Mouse (Mus musculus) left cerebral cortex, postnatal 25 days (tissue): ENCODE results near the gene Hikeshi. TPM values are rescaled to one million over a fixed set of nuclear protein-coding genes. Genes with fewer than 3 reads are reported as not detected.

Experiments used
- DNase-seq, 2 experiments: peaks; one replicate each; pipeline ENCODE4 v3.0.0; 2022; ENCODE audit warnings: low spot score in 2 of 2, mixed read lengths in 1 of 2
- intact Hi-C: fragments of 180-260 bp; cut with DNase I; formaldehyde crosslinking; loops from one replicate; pipeline ENCODE4 v1.15.1; 2025
- total RNA-seq, 2 experiments: library from RNA; stranded (reverse); gene quantifications; 2 replicates each; pipeline ENCODE4 v1.2.3; 2021

Gene Hikeshi
- total RNA-seq, 2 experiments from 2014 or later: 92.6 to 97.3 TPM

DNA sequence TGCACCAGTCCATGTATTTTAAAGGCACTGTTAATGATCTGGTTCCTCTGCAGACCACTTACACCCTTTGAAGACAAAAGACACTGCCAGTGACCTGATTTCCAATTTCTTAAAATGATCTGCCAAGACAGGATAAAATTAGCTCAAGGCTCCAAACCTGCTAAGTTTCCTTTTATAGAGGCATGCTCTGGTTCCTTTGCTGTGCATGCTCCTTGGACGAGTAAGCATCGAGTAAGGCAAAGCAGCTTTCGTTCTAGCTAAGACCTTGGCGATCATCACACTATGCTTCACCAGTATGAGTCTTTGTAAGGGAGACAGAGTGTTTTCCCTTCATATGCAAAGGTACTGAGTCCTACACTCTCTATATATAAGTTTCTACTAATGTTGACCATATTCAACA lies 23.2 kb downstream of the Hikeshi start:
- intact Hi-C loops: no loop called here
- peak in 1 of 2 experiments; percentile 53 for DNase-seq

DNA sequence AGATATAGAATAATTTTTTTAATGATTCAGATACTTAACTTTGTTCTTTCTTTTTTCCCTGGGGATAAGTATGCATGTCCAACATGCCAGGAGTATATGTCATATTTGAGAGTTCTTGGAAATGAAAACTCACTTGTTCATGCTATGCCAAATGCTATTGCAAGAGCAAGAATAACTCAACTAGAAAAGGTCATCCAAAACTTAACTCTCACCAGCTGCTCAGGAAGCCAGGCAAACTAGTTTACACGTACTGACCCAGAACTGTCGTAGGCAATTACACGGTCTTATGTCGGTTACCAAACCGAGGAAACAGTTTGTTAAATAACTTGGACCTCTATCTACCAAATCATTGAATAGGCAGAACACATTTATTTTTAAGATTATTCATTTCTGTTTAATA lies 24.3 kb downstream of the Hikeshi start:
- DNase-seq: no peak
- intact Hi-C loops: no loop called here

DNA sequence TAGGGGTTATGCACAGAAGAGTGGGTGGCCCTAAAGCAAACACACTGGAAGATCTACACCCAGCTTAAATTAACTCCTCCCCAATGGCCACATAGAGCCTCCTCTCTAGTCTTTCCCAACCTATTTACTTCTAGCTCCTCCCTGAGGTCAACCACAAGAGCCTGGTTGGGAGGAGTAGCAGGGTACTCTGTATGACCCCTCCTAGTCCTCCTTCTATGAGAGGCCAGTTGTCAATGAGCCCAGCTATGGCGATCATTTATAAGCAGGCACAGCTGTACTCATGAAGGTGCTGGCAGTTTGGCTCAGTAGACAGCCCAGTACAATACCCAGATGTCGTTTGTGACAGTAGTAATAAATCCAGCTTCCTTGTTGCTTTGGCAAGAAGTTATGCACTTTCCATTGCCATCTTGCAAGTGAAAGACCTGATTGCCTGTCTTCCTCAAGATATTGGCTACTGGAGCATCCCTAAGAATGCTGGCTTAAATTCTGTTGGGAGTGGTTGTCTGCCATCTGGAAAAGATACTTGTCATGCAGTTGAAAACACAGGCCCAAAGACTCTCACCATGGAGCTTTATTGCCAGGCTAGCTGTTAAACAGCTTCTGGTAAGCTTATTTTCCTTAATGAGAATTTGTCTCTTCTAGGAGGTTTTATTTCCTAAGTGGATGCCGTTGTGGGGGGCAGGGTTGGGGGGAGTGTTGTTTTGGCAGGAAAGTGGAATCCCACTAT lies 27.4 kb downstream of the Hikeshi start:
- DNase-seq: no peak
- intact Hi-C loops: no loop called here

DNA sequence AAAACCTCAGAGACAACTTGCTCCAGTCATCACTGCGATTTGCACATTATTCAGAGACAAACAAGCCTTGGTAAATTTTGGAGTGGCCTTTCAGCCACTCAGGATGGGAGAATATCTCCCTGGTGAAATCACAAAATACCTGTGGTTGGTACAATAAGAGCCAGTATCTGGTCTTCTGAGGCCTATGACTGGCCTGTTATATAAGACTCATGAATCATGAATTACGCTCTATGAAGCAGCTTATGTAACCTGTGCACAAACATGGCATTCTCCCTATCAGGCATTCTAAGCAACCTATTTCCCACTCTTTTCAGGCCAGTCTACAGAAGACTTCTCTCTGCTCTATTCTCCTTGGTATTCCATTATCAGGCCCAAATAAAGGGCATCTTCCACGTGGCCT lies 28.6 kb downstream of the Hikeshi start:
- intact Hi-C loops: no loop called here
- peak in 1 of 2 experiments; percentile 24 for DNase-seq

DNA sequence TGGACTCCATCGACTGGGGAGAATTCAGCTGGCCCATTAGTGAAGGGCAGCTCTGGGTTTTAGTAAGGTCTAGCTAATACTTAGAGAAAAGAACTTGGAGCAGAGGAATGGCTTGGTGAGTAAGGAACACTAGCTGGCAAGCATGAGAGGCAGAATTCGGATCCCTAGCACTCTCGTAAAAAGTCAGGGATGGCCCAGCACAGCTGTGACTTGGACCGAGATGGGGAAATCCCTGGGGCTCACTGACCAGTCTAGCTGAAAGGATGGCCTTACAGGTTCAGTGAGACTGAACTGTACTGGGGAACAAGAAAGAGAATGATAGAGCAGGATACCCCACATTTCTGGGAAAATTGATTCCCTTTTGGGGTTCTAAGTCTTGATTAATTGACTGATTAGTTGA lies 31.3 kb downstream of the Hikeshi start:
- no peak for DNase-seq
- intact Hi-C loops: loop anchor here (5.0 kb wide), 2 partner anchors 407 to 432 kb away; no protein-coding TSS in a partner anchor

DNA sequence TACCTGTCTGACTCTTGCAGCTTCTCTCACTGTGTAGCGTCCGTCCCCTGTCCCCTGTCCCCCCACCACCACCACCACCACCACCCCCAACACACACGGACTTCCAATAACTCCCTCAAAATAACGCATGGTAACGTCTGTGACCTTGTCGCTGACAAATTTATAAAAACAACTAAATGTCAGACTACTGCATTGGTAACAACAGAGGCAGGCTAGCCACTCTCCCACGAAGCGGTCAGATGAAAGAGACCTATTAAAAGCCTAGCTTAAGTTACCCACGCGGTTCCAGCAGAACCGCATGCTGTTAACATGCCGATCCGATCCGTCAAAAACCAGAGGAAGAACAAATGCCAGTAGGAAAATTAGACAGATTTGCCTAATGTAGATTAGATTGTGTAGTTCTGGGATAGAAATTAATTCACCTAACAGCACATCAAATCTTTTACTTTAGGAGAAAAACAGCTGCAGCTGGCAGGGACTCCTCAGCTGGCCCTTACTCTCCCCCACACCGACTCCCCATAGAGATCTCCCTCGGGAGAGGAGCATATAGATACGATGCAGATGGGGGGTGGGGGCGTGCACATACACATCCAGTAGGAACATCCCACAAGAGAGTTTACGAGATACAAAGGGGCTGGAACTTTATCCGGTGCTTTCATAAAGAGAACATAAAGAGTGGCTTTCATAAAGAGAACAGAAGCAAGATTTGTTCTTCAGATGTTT lies 31.9 kb downstream of the Hikeshi start:
- no peak for DNase-seq
- intact Hi-C loops: loop anchor here (5.0 kb wide), 2 partner anchors 407 to 432 kb away; no protein-coding TSS in a partner anchor

DNA sequence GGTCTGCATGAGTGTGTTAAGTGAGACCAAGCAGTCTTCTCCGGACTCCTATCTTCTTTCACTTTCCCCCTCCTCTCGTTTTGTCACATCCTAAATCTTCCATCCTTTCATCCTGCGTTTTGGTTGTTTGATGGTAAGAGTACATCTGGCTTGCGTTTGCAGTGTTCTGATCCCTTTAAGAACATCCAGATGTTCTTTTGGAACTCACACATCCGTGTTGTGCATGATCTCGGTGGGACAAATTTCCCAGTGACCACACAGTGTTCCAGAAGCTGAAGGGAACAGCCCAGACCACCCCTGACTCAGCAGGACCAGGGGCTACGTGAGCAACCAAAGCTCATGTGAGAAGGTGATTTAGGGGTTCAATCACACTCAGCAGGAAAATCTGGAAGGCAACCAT lies 32.6 kb downstream of the Hikeshi start:
- DNase-seq: no peak
- intact Hi-C loops: loop anchor here (5.0 kb wide), 2 partner anchors 406 to 431 kb away; no protein-coding TSS in a partner anchor

DNA sequence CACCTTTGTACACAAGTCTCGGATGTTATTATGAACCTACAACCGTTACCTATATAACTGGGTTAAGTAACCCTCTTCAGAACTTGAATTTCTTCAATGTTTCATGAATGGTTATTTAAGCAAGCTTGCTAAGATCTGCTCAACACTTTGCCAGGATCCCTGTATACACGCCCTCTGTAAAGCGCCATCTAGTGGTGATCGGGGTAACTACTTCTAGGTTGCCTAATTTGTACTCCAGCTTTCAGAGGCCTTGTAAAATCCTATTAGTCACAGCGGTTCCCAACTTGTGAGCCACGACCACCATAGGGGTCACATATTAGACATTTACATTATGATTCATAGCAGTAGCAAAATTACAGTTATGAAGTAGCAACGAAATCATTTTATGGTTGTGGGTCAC lies 33.1 kb downstream of the Hikeshi start:
- peak; percentile 68 to 79 for DNase-seq
- intact Hi-C loops: loop anchor here (5.0 kb wide), 2 partner anchors 406 to 431 kb away; no protein-coding TSS in a partner anchor

DNA sequence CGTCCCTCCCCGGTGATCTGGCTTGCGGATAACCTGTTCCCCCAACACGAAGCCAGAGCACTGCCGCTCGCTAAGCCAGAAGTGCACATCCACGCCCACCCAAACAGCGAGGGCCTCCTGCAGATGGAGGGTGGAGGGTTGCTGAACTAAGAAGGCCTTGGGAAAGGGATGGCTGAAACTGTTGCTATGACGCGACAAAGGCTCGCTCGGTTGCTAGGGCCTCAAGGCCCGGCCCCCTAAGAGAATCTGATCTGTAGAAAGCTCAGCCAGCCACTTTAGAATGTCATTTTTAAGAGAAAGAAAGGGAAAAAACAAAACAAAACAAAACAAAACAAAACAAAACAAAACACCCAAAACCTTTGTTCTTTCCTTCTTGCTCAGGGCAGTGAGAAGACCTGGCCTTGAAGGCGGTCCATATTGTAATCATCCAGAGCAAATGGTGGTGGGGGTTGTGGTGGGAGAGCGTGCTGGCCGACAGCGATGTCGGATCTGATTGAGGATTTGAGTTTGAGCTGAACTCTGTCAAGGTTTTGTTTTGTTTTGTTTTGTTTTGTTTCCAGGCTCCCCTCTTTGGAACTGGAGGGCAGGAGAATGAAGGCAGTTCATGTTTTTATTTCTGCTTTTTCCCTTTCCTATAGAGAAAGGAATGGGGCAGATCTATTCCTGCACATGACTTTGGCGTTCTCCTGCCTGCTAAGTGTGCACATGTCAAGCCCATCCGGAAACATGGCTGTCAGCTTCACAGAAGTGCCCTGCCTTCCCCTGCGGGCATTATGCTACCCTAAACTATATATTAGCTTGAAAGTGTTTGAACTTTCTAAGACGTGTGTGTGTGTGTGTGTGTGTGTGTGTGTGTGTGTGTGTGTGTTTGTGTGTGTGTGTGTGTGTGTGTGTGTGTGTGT lies 37.3 kb downstream of the Hikeshi start, which contains the start of gene Ccdc81:
TSS of gene Ccdc81 (minus strand) at position 188 of the 902 bp plus-strand sequence.
- no peak for DNase-seq
- intact Hi-C loops: no loop called here

DNA sequence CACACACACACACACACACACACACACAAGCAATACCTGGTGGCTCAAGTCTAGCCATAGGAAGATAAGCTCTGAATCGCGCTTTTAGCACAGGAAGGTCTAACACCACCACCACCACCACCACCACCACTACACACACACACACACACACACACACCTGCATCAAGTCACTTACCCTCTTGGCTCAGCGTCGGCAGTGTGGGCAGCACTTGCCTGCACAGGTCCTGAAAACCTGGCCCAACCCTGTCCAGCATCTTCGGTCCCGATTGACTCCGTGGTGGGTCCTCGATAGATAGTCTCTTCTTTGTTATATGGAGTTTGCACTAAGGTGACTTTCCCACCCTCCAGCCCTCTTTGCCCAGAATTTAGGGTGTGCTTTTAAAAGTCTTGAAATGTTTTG lies 38.0 kb downstream of the Hikeshi start:
- no peak for DNase-seq
- intact Hi-C loops: no loop called here

DNA sequence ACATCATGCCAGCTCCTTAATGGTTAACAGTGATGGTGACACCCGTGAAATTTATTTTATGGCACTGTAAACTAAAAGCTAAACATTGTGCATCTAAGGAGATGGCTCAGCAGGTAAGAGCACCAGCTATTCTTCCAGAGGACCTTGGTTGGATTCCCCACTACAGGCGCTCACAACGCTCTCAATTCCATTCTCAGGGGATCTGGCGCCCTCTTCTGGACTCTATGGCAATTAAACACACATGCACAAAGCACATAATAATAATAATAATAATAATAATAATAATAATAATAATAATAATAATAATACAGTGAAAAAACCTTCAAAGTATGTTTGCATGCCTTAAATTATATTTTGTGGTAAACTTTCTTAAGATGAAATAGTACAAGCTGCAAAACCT lies 49.1 kb downstream of the Hikeshi start:
- intact Hi-C loops: no loop called here
- DNase-seq: no peak

DNA sequence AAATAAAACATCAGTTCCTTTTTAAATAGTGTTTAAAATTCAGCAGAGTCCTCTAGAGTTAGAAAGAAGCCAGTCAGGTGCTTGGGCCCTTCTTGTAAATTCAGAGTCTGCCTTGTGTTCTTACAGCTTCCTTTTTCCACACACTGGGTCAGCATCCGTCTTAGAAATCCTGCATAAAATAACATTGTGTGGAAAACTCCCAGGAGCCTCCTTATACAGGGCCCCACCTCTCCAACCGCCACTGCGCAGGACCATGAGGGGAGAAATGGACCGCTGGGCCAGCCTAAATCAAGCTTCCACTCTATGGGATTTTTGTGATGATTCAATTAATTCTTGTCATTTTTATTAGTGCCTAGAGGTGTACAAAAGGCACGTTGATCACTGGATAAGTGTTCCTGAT lies 49.6 kb downstream of the Hikeshi start:
- intact Hi-C loops: no loop called here
- DNase-seq: no peak

DNA sequence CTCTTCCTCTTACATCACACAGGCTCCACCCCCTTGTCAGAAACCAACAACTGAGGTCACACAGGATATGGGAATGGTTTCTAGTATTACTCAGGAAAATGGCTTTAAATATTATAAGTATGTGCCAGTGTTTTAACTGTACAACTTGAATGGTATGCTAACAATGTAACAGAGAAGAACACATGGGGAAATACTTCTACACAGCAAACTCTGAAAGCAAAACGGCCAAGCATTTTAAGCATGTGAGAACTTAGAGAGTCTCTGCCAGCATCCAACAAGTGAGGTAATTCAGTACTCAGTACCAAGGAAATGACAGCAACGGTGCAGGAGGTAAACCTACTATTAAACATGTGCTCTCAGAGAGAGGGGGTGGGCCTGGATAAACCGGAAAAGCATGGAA lies 56.5 kb downstream of the Hikeshi start:
- no peak for DNase-seq
- intact Hi-C loops: no loop called here

DNA sequence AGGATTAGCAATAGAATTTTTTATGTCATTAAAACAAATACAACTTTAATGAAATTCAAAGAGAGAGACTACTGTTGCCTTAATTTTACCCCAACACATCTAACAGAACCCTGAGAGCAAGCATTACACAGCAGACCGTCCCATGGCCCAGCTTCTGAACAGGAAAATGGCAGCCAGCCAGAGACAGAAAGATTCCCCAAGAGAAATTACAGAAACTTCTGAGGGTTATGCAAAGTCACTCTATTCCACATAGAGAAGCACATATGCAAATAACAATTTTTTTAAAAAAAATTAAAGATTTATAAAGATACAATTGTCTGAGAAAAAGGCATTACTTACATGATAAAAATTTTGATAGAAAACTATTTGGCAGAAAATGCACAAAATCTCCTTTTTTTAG lies 61.3 kb downstream of the Hikeshi start:
- intact Hi-C loops: no loop called here
- no peak for DNase-seq

Other genes starting within 250 kb of the Hikeshi start
- gene Ccdc81, start 37.6 kb downstream of the Hikeshi start, total RNA-seq: under 1 TPM; 0.41 to 0.46 TPM
- 10 to 100 TPM; 33.2 to 37.1 TPM for gene Eed, start 39.8 kb upstream of the Hikeshi start, total RNA-seq
- gene Picalm, start 189.0 kb upstream of the Hikeshi start, total RNA-seq: 100 to 1,000 TPM; 134 to 143 TPM